Mouse (Mus musculus) adrenal gland, adult 8-10 months (tissue): ENCODE data around the gene Irf2. TPM values are rescaled to one million over a fixed set of nuclear protein-coding genes. Genes with fewer than 3 reads are reported as not detected.

ENCODE experiments used
- DNase-seq: peaks from one replicate; pipeline ENCODE4 v3.0.0; 2022
- total RNA-seq, 4 experiments: library from RNA; stranded (reverse); gene quantifications; 2 replicates each; pipeline ENCODE4 v1.2.4; 2022

Irf2 gene
- 10 to 100 TPM; 55.9 to 62.2 (median 60.3) TPM for total RNA-seq

DNA sequence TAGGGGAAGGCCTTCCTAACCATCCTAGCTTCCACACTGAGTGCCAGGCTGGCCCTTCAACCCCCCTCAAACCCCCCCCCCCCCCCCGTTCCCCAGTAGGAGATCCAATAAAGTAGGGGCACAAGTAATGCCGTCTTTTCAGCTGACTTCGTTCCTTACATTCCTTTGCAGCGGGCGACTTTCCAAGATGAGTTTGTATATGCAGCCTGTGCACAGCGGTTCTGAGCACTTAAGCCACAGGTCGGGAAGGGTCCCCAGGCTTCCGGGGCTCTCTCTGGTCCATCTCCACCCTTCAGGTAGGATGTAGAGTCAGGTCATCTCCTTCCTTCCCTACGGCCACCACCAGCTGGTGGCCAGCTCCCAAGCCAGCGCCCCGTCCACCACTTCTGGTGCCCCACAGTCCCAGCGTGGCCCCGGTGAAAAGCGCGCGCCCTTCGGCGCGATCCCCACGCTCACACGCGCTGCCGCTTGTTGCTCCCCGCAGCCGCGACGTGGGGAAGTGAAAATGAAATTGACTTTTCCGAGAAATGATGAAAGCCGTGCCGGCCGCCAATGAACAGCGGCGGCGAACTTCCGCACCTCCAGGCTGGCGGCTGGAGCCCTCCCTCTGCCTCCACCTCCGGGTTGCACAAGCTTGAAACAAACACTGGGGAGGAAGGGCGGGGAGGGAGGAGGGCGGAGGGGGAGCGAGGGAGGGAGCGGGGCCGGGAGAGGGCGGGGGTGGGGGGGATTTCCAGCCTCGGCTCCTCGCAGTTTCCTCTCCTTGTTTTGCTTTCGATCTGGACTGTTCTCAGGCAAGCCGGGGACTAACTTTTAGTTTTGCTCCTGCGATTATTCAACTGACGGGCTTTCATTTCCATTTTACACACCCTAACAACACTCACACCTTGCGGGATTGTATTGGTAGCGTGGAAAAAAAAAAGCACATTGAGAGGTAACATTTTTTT is at the start of gene Irf2:
Gene Irf2, plus strand, starts transcription at position 730 of the 947 bp plus-strand sequence.
- DNase-seq = peak; percentile 85

DNA sequence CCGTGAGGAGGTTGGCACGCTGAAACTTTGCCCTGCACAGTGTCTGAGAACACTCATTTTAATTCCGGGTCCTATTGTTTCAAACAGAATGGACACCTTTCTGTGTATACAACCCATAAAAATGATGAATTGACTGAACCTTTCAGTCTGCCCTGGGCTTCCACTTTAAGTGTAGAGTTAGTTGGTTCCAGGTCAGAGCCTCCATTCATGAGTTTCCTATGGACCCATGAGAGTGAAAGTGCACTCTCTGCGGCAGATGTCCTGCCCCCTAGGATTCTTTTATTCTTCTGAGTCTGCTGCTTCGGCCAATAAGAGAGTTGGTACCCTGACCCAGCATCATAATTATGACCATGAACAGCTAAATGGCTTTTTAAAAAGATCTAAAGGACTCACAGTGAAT is 49.4 kb upstream of the Irf2 start:
- no peak for DNase-seq

DNA sequence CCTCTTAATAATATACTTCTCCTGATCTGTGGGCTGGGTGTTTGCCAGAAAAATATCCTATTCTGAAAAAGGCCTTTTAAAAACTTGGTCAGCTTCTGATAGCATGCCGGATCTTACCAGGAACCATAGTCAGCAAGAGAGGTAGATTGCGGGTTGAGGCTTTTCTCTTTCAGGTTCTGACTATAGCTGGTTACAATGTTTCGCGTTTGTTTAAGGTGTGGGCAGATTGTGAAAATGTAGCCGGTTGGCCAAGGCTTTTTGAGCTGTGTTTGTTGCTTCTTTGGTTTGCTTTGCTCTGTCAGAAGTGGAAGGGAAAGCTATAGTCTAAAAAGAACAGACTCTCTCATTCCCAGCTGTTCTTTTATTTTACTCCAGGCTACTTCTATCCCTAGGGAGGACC is 49.0 kb upstream of the Irf2 start:
- DNase-seq = no peak

DNA sequence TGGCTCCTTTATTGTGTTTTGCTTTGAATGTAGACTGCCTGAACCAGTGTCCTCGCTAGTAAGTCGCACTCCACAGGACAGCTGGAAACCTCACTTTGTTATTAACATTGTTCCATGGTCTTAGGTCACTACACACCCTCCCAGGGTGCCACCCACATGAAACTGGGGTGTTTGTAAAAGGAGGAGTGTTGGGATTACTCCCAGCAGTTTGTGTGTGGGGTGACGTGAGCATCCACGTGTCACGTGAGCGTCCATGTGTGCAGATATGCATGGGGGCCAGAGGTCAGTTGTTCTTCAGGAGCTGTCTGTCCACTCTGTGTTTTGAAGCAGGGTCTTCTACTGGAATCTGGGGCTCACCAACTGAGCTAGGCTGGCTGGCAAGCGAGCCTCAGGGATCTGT is 48.2 kb upstream of the Irf2 start:
- DNase-seq = no peak

DNA sequence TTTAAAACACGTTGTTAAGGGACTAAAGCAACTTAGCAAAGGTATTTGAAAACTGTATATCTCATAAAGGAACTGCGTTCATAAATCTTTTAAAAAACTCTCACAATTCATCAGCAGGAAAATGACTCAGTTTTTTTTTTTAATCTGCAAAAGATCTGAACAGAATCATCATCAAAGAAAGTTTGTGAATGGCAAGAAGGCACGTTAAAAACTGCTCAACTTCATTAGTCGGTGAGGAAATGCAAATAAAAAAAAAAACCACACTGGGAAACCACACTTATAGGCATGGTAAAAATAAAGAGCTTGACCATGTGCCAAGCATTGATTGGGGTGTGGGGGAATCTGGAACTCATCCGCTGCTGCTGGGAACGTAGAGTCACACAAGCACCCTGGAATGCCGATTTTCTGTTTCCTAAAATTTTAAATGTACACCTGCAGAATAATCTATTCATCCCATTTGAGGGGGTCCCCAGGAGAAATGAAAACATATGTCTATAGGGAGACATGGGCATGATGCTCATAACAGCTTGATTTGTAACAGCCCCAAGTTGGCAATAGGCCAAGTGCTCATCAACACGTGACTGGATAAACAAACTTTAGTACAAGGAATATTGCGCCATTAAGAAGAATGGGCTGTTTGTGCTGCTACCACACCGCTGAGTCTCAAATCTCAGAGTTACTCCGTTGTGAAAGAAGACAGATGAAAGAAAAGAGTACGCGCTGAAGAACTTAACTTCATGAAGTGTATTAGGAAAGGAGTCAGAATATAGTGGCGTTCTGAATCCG is 43.1 kb upstream of the Irf2 start:
- no peak for DNase-seq

DNA sequence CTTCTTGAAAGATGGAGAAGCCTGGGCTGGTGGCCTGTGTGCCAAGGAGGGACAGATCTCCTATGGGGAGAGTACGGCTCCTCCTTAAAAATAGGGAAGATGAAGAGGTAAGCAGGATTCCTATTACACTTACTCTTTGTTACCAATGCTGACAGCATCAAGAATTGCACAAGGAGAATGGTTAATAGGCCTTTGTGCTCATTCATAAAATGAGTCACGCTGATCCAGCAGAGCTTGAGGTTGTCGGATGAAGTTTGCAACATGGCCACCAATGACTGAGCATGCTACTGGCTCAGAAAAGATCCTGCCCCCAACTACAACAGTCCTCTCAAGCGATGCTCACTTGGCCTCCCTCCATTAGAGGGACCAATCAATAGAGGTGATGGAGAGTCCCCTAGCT is 42.0 kb upstream of the Irf2 start:
- DNase-seq = no peak

DNA sequence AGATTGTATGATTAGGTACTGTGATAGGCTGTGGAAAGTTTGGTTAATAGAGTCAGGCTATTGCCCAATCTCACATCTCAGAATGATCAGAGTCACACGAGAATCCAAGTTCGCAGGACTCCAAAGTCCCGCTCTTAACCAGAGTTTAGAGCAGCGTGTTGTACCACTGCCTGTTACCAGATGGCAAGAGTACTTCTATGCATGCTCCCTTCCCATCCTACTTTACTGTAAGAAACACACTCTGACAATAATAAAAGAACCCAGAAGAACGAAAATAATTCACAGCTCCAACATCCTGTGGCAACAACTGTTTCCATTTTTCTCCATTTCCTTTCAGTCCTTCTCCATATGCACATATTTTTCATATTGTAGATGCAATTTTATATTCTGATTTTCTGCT is 41.4 kb upstream of the Irf2 start:
- no peak for DNase-seq

DNA sequence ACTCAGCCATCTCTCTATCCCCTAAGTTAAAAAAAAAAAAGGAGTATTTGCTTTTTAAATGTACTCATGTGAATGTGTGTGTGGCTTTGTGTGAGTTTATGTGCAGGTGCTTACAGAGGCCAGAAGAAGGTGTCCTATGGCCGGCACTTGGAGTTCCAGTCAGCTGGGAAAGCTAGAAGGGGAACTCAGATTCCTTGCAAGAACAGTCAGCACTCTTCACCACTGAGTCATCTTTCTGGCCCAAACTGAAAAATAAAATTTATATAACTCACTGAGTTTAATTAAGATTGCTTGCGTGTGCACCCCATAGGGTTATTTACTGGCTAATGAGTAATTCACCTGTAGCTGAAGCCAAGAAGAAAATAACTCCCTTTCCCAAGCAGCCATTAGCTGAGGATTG is 34.4 kb upstream of the Irf2 start:
- no peak for DNase-seq

DNA sequence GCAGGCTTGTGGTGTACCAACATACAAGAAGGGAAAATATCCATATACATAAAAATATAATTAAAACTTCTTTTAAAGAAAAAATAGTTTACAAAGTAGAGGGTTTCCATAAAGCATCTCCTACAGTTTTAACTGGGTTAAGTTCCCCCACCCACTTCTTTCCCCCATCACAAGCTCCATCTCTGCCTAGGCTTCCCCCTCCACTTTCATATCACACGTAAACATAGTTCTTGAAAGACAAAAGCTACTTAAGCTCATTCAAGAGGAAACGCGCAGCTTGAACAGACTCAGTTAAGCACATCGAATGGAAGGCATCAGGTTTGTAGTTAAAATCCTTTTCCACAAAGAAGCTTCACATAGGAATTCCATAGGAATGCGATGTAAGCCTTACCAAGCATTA is 32.8 kb upstream of the Irf2 start:
- no peak for DNase-seq

DNA sequence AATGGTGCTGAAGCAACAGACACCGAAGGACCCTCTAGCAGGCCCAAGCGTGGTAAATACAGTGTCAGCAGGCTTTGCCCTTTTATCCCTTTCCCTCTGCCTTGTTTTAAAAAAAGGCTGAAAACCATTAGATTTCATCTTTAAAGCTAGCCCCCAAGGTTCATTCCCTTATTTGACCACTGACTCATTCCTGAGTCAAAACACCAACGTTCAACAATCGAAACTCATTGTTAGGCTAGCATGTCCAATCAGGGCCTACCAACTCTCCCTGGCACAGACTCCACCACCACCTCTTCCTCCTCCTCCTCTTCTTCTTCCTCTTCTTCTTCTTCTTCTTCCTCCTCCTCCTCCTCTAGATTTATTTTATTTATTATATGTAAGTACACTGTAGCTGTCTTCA is 30.2 kb upstream of the Irf2 start:
- no peak for DNase-seq

DNA sequence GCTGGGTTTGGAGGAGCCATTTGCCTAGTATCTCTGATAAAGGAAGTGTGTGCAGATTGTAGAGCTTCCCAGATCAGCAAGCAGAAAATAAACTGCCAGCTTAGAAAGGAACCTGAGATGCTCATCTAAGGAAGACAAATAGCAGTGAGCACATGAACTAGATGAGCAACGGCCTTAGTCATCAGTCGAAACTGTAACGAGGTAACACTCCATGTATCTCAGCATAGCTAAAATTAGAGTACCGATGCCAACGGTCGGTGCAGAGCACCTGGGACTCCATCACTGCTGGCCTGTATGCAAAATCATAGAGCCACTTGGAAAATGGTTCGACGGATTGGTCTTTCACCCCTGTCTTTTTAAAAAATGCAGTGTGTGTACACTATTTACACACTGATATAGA is 29.2 kb upstream of the Irf2 start:
- no peak for DNase-seq

DNA sequence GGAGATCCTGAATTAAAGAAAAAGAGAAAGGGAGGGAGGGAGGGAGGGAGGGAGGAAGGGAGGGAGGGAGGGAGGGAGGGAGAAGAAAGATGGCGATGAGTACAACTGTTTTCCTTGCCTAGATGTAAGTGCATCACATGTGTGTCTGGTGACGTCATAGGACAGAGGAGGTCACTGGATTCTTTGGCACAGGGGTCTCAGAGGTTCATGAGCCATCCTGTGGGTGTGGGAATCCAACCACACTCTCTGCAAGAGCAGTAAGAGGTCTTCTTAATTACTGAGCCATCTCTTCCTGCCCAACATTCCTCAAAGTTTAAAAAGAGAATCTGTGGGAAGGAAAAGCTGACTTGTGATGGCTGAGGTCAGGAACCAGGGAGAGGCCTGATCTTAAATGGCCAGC is 28.0 kb upstream of the Irf2 start:
- DNase-seq = no peak

DNA sequence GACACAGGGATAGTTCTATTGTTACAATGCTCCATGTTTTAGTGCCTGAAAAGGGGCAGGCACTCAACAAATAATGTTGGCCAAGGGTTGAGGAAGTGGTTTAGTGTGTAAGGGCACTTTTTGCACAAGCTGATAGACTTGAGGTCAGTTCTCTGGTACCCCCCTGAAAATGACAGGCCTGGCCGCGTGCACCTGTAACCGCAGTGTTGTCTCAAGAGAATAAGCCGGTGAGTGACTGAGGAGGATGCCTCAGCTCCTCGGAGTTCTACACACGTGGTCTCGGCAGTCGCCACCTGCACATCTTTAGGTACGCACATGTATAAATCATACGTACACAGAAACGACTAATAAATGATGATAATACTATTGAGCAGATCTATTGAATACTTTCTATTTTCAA is 26.4 kb upstream of the Irf2 start:
- DNase-seq = no peak

DNA sequence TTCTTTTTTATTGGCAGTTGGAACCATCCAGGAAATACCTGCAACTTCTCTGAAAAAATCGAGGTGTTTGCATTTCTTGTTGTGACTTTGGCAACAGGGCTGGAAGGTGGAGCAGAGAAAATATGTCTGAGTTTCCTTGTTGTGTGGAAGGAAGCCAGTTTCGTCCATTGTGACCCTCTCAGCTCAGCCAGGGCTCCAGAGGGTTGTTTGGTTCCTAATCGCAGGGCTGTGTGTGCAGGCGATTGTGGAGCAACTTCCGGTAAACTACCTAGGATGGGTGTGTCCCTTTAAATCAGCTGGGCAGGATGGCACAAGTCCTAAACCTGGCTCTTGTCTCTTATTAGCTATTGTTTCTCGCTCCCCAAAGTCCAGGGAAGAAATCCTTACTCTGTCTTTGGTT is 25.7 kb upstream of the Irf2 start:
- no peak for DNase-seq

DNA sequence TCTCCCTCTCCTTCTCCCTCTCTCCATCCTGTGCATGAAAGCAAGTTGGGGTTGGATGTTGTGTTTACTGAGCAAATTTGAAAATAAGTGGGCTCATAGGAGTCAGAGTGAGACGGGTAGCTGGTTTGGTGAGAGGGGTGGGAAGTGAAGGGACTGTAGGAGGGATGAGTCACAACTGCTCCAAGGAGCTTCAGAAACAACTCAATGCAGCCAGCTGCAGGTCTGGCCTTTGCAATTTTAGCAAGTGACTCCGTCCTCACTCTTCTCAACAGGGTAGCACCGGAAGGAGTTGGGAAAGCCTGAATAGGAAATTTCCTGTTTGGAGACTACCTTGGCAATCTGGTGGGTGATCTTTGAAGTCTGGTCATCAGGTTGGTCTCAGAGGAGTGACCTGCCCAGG is 25.1 kb upstream of the Irf2 start:
- DNase-seq = no peak

DNA sequence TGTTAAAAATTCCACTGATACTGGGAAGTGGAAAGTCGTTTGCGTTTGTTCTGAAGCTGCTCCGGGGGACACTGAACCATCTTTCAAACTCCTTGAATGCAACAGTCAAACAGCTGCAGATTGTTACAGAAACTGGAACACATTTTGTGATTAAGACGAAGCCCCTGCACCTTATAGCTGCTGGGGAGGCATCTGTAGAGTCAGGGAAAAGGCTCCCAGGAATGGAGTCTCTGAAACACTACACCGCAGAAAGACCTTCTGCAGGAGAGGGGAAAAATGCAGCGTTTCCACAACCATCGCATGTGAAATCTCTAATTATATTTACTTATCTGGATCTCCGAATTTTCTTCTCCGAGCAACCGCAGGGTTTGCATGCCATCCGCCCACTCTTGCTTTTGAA is 23.1 kb upstream of the Irf2 start:
- DNase-seq = no peak

DNA sequence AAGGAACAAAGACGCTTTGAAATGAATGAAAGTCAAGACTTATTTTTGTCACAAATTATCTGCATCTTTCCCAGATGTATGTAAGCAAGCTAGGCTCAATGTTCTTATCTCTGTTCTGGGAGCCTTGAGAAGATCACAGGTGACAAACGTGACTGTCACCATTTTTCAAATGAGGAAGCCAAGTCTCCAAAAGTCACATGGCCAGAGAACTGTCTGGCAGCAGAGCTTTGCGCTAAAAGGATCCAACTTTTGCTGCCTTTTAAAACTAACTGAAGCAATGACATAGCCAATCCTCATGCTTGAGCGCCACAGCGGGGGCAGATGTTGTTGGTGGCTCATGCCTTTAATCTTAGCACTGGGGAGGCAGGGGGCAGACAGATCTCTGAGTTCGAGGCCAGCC is 22.4 kb upstream of the Irf2 start:
- DNase-seq = no peak

DNA sequence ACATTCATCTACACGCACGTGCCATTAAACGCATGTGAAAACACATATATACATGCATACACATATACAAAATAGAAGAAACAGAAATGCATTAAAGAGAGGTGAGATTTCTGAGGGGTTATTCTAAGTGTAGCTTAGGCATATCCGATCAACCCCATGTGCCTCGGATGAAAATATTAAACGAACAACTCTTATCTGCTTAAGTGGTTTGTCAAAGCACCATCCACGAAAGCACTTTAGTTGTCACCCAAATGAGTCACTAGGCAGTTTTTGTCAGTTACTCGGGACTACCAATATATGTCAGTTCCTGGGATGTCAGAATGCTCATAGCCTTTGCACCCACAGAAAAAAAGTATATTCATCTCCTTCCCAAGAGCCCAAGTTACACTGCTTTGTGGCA is 21.2 kb upstream of the Irf2 start:
- DNase-seq = no peak

DNA sequence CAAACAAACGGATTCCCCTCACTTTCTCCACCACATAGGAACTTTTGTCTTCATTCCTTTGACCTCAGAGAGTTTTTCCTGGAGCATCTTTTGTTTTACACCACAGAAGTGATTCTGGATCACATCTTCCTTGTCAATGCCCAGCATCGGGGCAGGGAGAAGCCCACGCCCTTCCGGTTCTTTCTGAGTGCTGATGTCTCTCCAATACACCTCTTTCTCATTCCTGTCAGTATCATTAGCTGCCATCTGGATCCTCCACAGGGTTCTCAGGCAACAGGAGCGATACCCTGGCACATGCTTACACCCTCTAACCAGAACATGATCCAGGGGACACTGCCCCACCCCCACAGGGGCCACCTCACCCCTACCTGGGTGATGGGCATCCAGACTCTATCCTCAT is 20.8 kb upstream of the Irf2 start:
- DNase-seq = no peak

DNA sequence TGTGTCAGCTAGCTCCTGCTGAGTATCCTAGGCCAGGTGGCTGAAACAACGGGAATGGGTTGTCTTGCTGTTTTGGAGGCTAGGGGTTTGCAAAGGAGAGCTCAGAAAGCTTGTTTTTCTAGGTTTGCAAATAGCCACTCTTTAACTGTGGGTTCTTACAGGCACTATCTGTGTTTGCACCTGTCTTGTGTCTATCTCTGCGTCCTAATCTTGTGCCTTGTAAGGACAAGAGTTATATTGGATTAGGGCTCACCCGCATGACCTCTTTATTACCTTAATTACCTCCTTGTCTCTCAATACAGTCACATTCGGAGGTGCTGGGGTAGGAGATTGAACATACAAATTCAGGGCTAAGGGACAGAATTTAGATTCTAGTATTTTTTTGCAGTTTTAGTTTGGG is 18.9 kb upstream of the Irf2 start:
- no peak for DNase-seq

DNA sequence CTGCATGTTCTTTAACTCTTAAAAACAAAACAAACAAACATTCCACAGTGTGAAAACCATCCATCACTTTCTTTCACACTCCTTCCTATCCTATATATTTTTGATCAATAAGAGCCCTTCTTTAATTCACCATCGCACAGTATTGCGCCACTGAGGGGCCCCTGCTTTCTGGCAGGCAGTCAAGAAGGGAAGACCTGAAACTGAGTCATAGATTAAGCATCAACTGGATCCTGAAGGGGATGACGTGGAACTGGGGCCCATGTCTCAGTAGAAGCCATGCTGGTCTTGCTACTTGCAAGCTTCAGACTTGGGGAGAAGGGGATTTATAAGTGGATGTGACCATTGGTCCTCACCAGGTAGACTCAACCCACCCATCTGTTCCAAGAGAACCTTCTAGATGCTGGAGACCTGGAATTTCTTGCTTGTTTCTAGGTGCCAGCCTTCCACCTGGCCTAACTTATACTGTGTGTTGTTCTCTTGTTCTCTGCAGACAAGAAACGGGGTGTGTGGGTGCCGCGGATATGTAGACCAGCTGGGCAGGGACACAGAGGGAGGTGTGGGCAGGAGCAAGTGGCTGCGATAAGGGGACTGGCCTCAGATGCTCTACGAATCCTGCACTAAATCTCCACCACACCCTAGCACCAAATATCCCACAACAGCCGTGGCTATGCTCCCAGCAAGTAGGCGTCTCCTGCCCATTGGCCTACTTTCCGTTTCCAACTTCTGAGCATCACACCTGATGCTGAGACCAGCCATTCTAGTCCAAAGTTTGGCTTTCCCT is 18.3 kb upstream of the Irf2 start:
- no peak for DNase-seq

DNA sequence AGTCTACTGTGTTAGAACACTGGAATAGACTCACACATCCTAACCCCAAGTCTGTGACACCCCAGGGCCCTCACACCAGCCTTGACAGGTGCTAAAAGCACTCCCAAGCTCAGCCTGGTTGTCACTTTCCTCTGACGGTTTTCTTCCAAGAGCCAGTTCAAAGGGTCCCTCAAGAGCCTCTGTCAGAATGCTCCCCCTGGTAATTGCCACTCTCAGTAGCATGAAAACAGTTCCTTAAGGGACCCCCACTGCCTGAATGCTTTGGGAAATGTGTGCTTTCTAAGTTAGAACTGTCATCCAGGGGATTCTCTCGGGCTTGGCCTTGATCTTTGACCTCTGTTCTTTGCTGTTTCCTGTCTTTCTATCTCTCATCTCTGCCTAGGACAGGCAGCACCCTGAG is 17.0 kb upstream of the Irf2 start:
- DNase-seq = no peak

DNA sequence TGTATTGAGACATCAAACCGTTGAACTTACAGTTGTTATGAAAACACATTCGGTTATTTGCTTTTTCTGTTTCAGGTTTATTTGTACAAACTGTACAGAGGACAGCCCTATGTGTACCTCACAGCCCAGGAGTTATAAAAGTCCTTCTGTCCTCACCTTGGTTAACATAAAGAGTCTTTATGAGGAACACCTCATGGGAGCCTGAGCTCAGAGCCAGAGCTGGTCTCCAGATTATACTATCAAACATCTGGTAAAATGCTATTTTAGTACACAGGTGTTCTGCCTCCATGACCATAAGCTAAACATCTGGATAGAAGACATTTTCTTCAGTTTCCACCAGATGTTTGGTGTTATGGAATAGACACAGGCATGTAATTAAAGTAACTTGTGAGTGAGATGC is 13.1 kb upstream of the Irf2 start:
- DNase-seq = no peak
